Mouse (Mus musculus): ENCODE results near the gene Asb11. TPM values are rescaled to one million over a fixed set of nuclear protein-coding genes. Genes with fewer than 3 reads are reported as not detected.
A peak's percentile ranks its signal among the peaks of the same experiment; 100 is the strongest.

The Asb11 gene
- polyA plus RNA-seq, 1 experiment: not detected

DNA sequence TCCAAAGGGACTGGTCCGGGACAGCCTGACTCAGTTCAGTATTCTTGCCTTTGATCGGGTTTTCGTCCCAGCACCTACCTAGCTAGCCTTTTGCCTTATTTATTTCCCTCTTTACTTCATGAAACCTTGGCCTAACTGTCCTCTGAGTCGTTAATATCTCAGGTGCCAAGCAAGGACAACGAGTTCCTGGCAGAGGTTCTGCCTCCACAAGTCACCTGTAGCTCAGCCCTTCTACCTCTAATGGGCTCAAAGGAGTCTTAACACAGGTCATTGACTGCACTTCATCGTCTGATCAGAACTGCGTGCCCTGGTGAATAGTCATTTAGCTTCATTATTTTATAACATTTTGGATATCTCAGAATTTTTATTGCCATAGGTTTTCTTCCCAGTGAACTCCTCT, 2.7 kb downstream of the Asb11 start:
- Histone ChIP-seq H3K4me3 (replicated peaks) (no peak overlapping the region), H3K27me3 (ENCODE audit: control insufficient read depth) (no peaks in the 10 kb centered on the region), H3K36me3 (ENCODE audit: control insufficient read depth) (peaks cover 18% of the 10 kb centered on the region), H3K9me3 (ENCODE audit: control insufficient read depth, low read length) (no peaks in the 10 kb centered on the region), H3K4me1 (ENCODE audit: control insufficient read depth) (no peaks in the 10 kb centered on the region; the same call in 1 of the 2 replicates)
- TF ChIP-seq TAL1 (IDR thresholded peaks at IDR 0.05; ENCODE audit: low read length): no peak
- TF ChIP-seq GATA1 (IDR thresholded peaks at IDR 0.05; ENCODE audit: low read length): no peak

- Histone ChIP-seq H3K4me3 (replicated peaks) (no peak overlapping the region), H3K9me3 (ENCODE audit: control insufficient read depth, low read length) (no peaks in the 10 kb centered on the region), H3K36me3 (ENCODE audit: control insufficient read depth) (peaks cover 15% of the 10 kb centered on the region), H3K27me3 (ENCODE audit: control insufficient read depth) (no peaks in the 10 kb centered on the region), H3K4me1 (ENCODE audit: control insufficient read depth) (peaks cover 3% of the 10 kb centered on the region)
- TF ChIP-seq TAL1 (IDR thresholded peaks at IDR 0.05; ENCODE audit: low read length): no peak
- TF ChIP-seq GATA1 (IDR thresholded peaks at IDR 0.05; ENCODE audit: low read length): no peak
These were observed 3.3 kb downstream of the Asb11 start for GRCm38 (mm10) chrX:164440140-164440539.

- H3K4me3 ChIP-seq (replicated peaks): no peak overlapping the region
- H3K4me1 ChIP-seq (ENCODE audit: control insufficient read depth): peaks cover 6% of the 10 kb centered on the region
- TF ChIP-seq GATA1 (IDR thresholded peaks at IDR 0.05; ENCODE audit: low read length) (no peak), TAL1 (IDR thresholded peaks at IDR 0.05; ENCODE audit: low read length) (no peak)
- peaks cover 10% of the 10 kb centered on the region for H3K36me3 ChIP-seq (ENCODE audit: control insufficient read depth)
- H3K9me3 ChIP-seq (ENCODE audit: control insufficient read depth, low read length): no peaks in the 10 kb centered on the region
- no peaks in the 10 kb centered on the region for H3K27me3 ChIP-seq (ENCODE audit: control insufficient read depth)
These were observed 3.9 kb downstream of the Asb11 start for GRCm38 (mm10) chrX:164440703-164441102.

GRCm38 (mm10) chrX:164441306-164441705, 4.5 kb downstream of the Asb11 start:
- Histone ChIP-seq H3K4me3 (replicated peaks) (no peak overlapping the region), H3K27me3 (ENCODE audit: control insufficient read depth) (no peaks in the 10 kb centered on the region), H3K36me3 (ENCODE audit: control insufficient read depth) (peaks cover 7% of the 10 kb centered on the region), H3K4me1 (ENCODE audit: control insufficient read depth) (peaks cover 11% of the 10 kb centered on the region), H3K9me3 (ENCODE audit: control insufficient read depth, low read length) (peaks cover 2% of the 10 kb centered on the region)
- TF ChIP-seq GATA1 (IDR thresholded peaks at IDR 0.05; ENCODE audit: low read length) (no peak), TAL1 (IDR thresholded peaks at IDR 0.05; ENCODE audit: low read length) (no peak)

DNA sequence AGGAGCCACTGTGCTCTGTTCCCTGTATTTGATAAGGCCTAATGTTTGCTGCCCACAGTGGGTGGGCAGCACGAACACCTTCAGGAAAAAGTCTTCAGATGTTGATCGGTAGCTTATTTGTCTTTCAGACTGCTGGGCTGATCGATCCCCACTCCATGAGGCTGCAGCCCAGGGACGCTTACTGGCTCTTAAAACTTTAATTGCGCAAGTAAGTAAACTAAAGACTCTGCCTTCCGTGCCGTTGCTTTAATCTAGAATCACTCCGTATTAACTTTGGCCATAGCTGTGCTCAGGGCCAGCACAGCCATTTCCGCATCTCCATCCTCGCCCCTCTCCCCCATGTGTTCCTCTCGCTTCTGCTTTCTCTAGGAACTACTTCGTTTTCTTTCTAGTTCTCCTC, 8.8 kb downstream of the Asb11 start:
- Histone ChIP-seq H3K4me1 (ENCODE audit: control insufficient read depth) (peaks cover 36% of the 10 kb centered on the region), H3K27me3 (ENCODE audit: control insufficient read depth) (no peaks in the 10 kb centered on the region), H3K9me3 (ENCODE audit: control insufficient read depth, low read length) (peaks cover 4% of the 10 kb centered on the region), H3K36me3 (ENCODE audit: control insufficient read depth) (peaks cover 4% of the 10 kb centered on the region), H3K4me3 (replicated peaks) (no peak overlapping the region)
- TF ChIP-seq GATA1 (IDR thresholded peaks at IDR 0.05; ENCODE audit: low read length) (no peak), TAL1 (IDR thresholded peaks at IDR 0.05; ENCODE audit: low read length) (no peak)

DNA sequence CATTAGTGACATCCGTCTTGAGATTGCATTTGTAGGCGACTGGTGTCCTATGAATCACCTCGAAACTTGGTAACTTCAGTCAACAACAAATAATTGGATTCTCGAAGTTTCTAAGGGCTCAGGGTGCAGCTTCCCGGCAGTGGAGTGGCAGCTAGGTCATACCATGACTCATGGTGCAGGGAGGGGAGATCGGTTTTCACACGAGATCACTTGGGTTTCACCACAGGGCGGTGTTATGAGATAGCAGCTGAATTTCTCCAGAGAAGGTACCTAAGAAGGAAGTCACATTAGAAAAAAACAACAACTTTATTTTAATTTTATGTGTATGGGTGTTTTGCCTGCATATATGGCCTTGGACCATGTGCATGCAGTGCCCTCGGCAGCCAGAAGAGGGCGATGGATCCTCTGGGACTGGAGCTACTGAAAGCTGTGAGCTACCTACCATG, 9.3 kb downstream of the Asb11 start:
- H3K4me3 ChIP-seq (replicated peaks): no peak overlapping the region
- H3K36me3 ChIP-seq (ENCODE audit: control insufficient read depth): peaks cover 4% of the 10 kb centered on the region
- peaks cover 36% of the 10 kb centered on the region for H3K4me1 ChIP-seq (ENCODE audit: control insufficient read depth)
- peaks cover 4% of the 10 kb centered on the region for H3K9me3 ChIP-seq (ENCODE audit: control insufficient read depth, low read length)
- no peak for TF ChIP-seq GATA1 (IDR thresholded peaks at IDR 0.05; ENCODE audit: low read length)
- no peak for TF ChIP-seq TAL1 (IDR thresholded peaks at IDR 0.05; ENCODE audit: low read length)
- H3K27me3 ChIP-seq (ENCODE audit: control insufficient read depth): no peaks in the 10 kb centered on the region

GRCm38 (mm10) chrX:164446835-164447681, 10.3 kb downstream of the Asb11 start:
- Histone ChIP-seq H3K27me3 (ENCODE audit: control insufficient read depth) (no peaks in the 10 kb centered on the region), H3K36me3 (ENCODE audit: control insufficient read depth) (peaks cover 2% of the 10 kb centered on the region), H3K4me3 (replicated peaks) (no peak overlapping the region), H3K9me3 (ENCODE audit: control insufficient read depth, low read length) (peaks cover 4% of the 10 kb centered on the region), H3K4me1 (ENCODE audit: control insufficient read depth) (peaks cover 36% of the 10 kb centered on the region)
- TF ChIP-seq GATA1 (IDR thresholded peaks at IDR 0.05; ENCODE audit: low read length) (no peak), TAL1 (IDR thresholded peaks at IDR 0.05; ENCODE audit: low read length) (no peak)

DNA sequence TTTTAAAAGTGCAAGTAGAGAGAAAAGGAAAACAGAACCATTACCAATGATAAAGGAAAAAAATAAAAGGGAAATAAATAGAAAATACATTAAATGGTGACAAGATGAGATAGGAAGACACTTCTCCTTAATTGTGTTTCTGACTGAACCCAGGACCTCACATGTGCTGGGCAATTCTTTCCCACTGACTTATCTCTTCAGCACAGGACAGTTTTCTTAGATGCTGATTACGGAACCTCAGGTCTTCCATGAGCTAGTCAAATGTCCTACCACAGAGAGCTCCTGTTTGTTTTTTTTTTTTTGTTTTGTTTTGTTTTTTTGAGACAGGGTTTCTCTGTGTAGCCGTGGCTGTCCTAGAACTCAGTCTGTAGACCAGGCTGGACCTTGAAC, 10.9 kb downstream of the Asb11 start:
- H3K36me3 ChIP-seq (ENCODE audit: control insufficient read depth): peaks cover 2% of the 10 kb centered on the region
- peaks cover 4% of the 10 kb centered on the region for H3K9me3 ChIP-seq (ENCODE audit: control insufficient read depth, low read length)
- H3K4me3 ChIP-seq (replicated peaks): no peak overlapping the region
- no peaks in the 10 kb centered on the region for H3K27me3 ChIP-seq (ENCODE audit: control insufficient read depth)
- H3K4me1 ChIP-seq (ENCODE audit: control insufficient read depth): peaks cover 36% of the 10 kb centered on the region
- TF ChIP-seq TAL1 (IDR thresholded peaks at IDR 0.05; ENCODE audit: low read length) (0 out of 3 replicates have a peak, but pooled peaks have one; percentile 28), GATA1 (IDR thresholded peaks at IDR 0.05; ENCODE audit: low read length) (no peak)

- no peak overlapping the region for H3K4me3 ChIP-seq (replicated peaks)
- H3K36me3 ChIP-seq (ENCODE audit: control insufficient read depth): peaks cover 2% of the 10 kb centered on the region
- TF ChIP-seq TAL1 (IDR thresholded peaks at IDR 0.05; ENCODE audit: low read length): no peak
- H3K27me3 ChIP-seq (ENCODE audit: control insufficient read depth): peaks cover 2% of the 10 kb centered on the region; the same call in 1 of the 2 replicates
- peaks cover 36% of the 10 kb centered on the region for H3K4me1 ChIP-seq (ENCODE audit: control insufficient read depth)
- peaks cover 4% of the 10 kb centered on the region for H3K9me3 ChIP-seq (ENCODE audit: control insufficient read depth, low read length)
These were observed 12.4 kb downstream of the Asb11 start for GRCm38 (mm10) chrX:164449201-164449600.

All from erythroblast, embryonic 14.5 days (primary cell).